Mouse (Mus musculus): Measurements from ENCODE around the gene Vmn1r58. TPM values are rescaled to one million over a fixed set of nuclear protein-coding genes. Genes with fewer than 3 reads are reported as not detected.
"Not testable (repeated sequence)": the region's sequence is repeated elsewhere in the genome, so short reads cannot be mapped to it uniquely, and the experiment has no call there.

Vmn1r58 gene
- not detected in 2 replicates for polyA plus RNA-seq (2015; fragmentation: Nextera tagmentation; extraction: Ambion mirVana)

DNA sequence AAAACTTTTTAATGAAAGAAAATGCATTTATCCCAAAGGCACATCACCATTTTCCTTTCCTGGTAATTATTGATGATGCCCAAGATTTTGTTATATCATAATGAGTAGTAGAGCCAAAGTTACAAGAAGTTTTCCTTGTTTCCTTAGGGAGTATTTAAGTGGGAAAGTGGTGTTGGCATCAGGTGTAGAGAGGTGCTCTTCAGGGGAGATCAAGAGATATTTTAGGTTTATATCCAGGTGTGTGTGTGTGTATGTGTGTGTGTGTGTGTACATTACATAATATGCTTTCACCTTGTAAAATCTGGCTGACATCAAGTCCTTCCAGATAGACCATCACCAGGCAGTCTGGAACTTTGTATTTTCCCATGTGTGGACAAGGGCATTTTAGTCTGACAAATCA is at the start of gene Vmn1r58:
Gene Vmn1r58 (minus strand): TSS at position 101 of the 400 bp plus-strand sequence.
- H3K9ac ChIP-seq (replicated peaks; ENCODE audit: low read depth); H3K27me3 ChIP-seq (replicated peaks; ENCODE audit: insufficient read depth, low read length); ATAC-seq: not testable (repeated sequence)

DNA sequence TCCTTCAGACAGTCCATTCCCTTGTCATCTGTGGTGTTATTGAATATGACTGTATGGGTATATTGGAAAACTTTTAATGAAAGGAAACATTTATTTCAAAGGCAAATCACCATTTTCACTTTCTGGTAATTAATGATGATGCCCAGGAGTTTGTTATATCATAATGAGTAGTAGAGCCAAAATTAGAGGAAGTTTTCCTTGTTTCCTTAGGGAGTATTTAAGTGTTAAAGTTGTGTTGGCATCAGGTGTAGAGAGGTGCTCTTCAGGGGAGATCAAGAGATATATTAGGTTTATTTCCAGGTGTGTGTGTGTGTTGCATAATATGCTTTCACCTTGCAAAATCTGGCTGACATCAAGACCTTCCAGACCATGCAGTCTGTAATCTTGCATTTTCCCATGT is 43.5 kb upstream of the Vmn1r58 start, which contains the start of gene Vmn1r59:
Gene Vmn1r59 (minus strand): TSS at position 101 of the 400 bp plus-strand sequence.
- no peak within 1 kb of the TSS for H3K9ac ChIP-seq (replicated peaks; ENCODE audit: low read depth)
- no peak within 1 kb of the TSS for H3K4me2 ChIP-seq (replicated peaks; ENCODE audit: low read depth, low read length)
- H3K36me3 ChIP-seq (ENCODE audit: insufficient read depth, low read length), result no peaks in the 10 kb centered on the region
- no peaks in the 10 kb centered on the region for H3K9me3 ChIP-seq (ENCODE audit: low read length)
- no peak within 1 kb of the TSS for H3K4me3 ChIP-seq (ENCODE audit: low read depth, low read length)
- TF ChIP-seq CTCF (IDR thresholded peaks at IDR 0.05) (no peak), EP300 (IDR thresholded peaks at IDR 0.05) (no peak)
- no peak for ATAC-seq
- H3K27ac ChIP-seq (ENCODE audit: low read length), result no peak within 1 kb of the TSS
- no peaks in the 10 kb centered on the region for H3K27me3 ChIP-seq (replicated peaks; ENCODE audit: insufficient read depth, low read length)
- no peaks in the 10 kb centered on the region for H3K4me1 ChIP-seq (ENCODE audit: insufficient read depth, low read depth, low read length)
- no peak for DNase-seq (ENCODE audit: low spot score)

More for the DNA sequence above, at the start of gene Vmn1r58:
- not testable (repeated sequence) for H3K4me3 ChIP-seq (ENCODE audit: low read depth, low read length); H3K27ac ChIP-seq (ENCODE audit: low read length); H3K9me3 ChIP-seq (ENCODE audit: low read length); H3K4me1 ChIP-seq (ENCODE audit: insufficient read depth, low read depth, low read length); H3K36me3 ChIP-seq (ENCODE audit: insufficient read depth, low read length); DNase-seq (ENCODE audit: low spot score); H3K4me2 ChIP-seq (replicated peaks; ENCODE audit: low read depth, low read length)

GRCm38 (mm10) chr7:5454011-5454410 is 40.8 kb upstream of the Vmn1r58 start:
- not testable (repeated sequence) for H3K9me3 ChIP-seq (ENCODE audit: low read length); H3K9ac ChIP-seq (replicated peaks; ENCODE audit: low read depth); H3K4me2 ChIP-seq (replicated peaks; ENCODE audit: low read depth, low read length); ATAC-seq; H3K36me3 ChIP-seq (ENCODE audit: insufficient read depth, low read length); H3K4me1 ChIP-seq (ENCODE audit: insufficient read depth, low read depth, low read length); H3K4me3 ChIP-seq (ENCODE audit: low read depth, low read length); H3K27me3 ChIP-seq (replicated peaks; ENCODE audit: insufficient read depth, low read length); DNase-seq (ENCODE audit: low spot score); H3K27ac ChIP-seq (ENCODE audit: low read length)
- 65% methylated on average over 3 of the region's 3 CpGs for WGBS

DNA sequence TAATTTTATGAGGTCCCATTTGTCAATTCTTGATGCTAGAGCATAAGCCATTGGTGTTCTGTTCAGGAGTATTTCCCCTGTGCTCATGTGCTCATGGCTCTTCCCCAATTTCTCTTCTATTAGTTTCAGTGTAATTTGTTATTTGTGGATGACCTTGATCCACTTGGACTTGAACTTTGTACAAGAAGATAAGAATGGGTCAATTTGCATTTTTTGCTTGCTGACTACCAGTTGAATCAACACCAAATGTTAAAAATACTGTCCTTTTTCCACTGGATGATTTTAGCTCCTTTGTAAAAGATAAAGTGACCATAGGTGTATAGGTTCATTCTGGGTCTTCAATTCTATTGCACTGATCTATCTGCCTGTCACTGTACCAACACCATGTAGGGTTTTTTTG is 35.4 kb upstream of the Vmn1r58 start:
- Histone ChIP-seq H3K4me2 (replicated peaks; ENCODE audit: low read depth, low read length) (no peak overlapping the region), H3K27me3 (replicated peaks; ENCODE audit: insufficient read depth, low read length) (no peaks in the 10 kb centered on the region), H3K4me1 (ENCODE audit: insufficient read depth, low read depth, low read length) (no peaks in the 10 kb centered on the region), H3K36me3 (ENCODE audit: insufficient read depth, low read length) (no peaks in the 10 kb centered on the region), H3K4me3 (ENCODE audit: low read depth, low read length) (no peak overlapping the region), H3K9me3 (ENCODE audit: low read length) (no peaks in the 10 kb centered on the region), H3K27ac (ENCODE audit: low read length) (no peak overlapping the region), H3K9ac (replicated peaks; ENCODE audit: low read depth) (no peak overlapping the region)
- DNase-seq (ENCODE audit: low spot score), result no peak
- TF ChIP-seq CTCF (IDR thresholded peaks at IDR 0.05) (no peak), EP300 (IDR thresholded peaks at IDR 0.05) (no peak)
- ATAC-seq, result no peak

- 15% methylated on average over 2 of the region's 2 CpGs for WGBS
These were observed 7.0 kb downstream of the Vmn1r58 start for GRCm38 (mm10) chr7:5406201-5406600.

DNA sequence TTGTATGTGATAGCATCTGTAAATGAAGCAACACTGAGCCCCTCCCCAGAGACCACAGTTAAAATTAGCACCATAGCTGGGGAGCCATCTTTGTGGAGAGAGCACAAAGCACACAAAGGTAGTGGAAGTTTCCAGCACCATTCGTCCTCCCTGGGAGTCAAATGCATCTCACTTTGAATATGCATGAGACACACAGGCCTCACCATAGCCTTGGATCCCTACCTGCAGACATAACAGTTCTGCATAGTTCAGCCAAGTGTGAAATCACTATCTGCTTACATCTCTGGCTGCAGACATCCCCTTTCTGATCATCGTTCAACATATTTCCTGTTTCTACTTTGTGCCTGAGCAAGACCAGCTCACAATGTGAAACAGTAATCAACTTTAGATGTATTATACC is 46.5 kb downstream of the Vmn1r58 start:
- no peak overlapping the region for H3K27ac ChIP-seq (ENCODE audit: low read length)
- 75% methylated on average over 2 of the region's 2 CpGs for WGBS
- H3K27me3 ChIP-seq (replicated peaks; ENCODE audit: insufficient read depth, low read length), result no peaks in the 10 kb centered on the region
- H3K4me1 ChIP-seq (ENCODE audit: insufficient read depth, low read depth, low read length), result no peaks in the 10 kb centered on the region
- no peaks in the 10 kb centered on the region for H3K36me3 ChIP-seq (ENCODE audit: insufficient read depth, low read length)
- H3K9ac ChIP-seq (replicated peaks; ENCODE audit: low read depth), result no peak overlapping the region
- no peaks in the 10 kb centered on the region for H3K9me3 ChIP-seq (ENCODE audit: low read length)
- H3K4me3 ChIP-seq (ENCODE audit: low read depth, low read length), result no peak overlapping the region
- DNase-seq (ENCODE audit: low spot score) (no peak), ATAC-seq (no peak)
- no peak overlapping the region for H3K4me2 ChIP-seq (replicated peaks; ENCODE audit: low read depth, low read length)
- no peak for TF ChIP-seq CTCF (IDR thresholded peaks at IDR 0.05)
- no peak for TF ChIP-seq EP300 (IDR thresholded peaks at IDR 0.05)

More at GRCm38 (mm10) chr7:5406201-5406600, 7.0 kb downstream of the Vmn1r58 start:
- H3K9ac ChIP-seq (replicated peaks; ENCODE audit: low read depth), result no peak overlapping the region
- no peak for DNase-seq (ENCODE audit: low spot score)
- no peaks in the 10 kb centered on the region for H3K9me3 ChIP-seq (ENCODE audit: low read length)
- no peak overlapping the region for H3K27ac ChIP-seq (ENCODE audit: low read length)
- H3K4me3 ChIP-seq (ENCODE audit: low read depth, low read length), result no peak overlapping the region
- no peak overlapping the region for H3K4me2 ChIP-seq (replicated peaks; ENCODE audit: low read depth, low read length)
- TF ChIP-seq CTCF (IDR thresholded peaks at IDR 0.05) (no peak), EP300 (IDR thresholded peaks at IDR 0.05) (no peak)
- no peaks in the 10 kb centered on the region for H3K36me3 ChIP-seq (ENCODE audit: insufficient read depth, low read length)
- ATAC-seq, result no peak
- no peaks in the 10 kb centered on the region for H3K27me3 ChIP-seq (replicated peaks; ENCODE audit: insufficient read depth, low read length)
- H3K4me1 ChIP-seq (ENCODE audit: insufficient read depth, low read depth, low read length), result no peaks in the 10 kb centered on the region

- no peak overlapping the region for H3K4me2 ChIP-seq (replicated peaks; ENCODE audit: low read depth, low read length)
- no peak for ATAC-seq
- H3K4me3 ChIP-seq (ENCODE audit: low read depth, low read length), result no peak overlapping the region
- no peak overlapping the region for H3K27ac ChIP-seq (ENCODE audit: low read length)
- H3K9me3 ChIP-seq (ENCODE audit: low read length), result no peaks in the 10 kb centered on the region
- TF ChIP-seq CTCF (IDR thresholded peaks at IDR 0.05) (no peak), EP300 (IDR thresholded peaks at IDR 0.05) (no peak)
- no peaks in the 10 kb centered on the region for H3K27me3 ChIP-seq (replicated peaks; ENCODE audit: insufficient read depth, low read length)
- H3K9ac ChIP-seq (replicated peaks; ENCODE audit: low read depth), result no peak overlapping the region
- no peaks in the 10 kb centered on the region for H3K4me1 ChIP-seq (ENCODE audit: insufficient read depth, low read depth, low read length)
- no peaks in the 10 kb centered on the region for H3K36me3 ChIP-seq (ENCODE audit: insufficient read depth, low read length)
- WGBS, result 89% methylated on average over 5 of the region's 5 CpGs
- no peak for DNase-seq (ENCODE audit: low spot score)
These were observed 49.6 kb downstream of the Vmn1r58 start for GRCm38 (mm10) chr7:5363599-5363998.

Other genes starting within 250 kb of the Vmn1r58 start
- not detected in 2 replicates for gene Vmn1r56, start 216.6 kb downstream of the Vmn1r58 start, polyA plus RNA-seq (2015; fragmentation: Nextera tagmentation; extraction: Ambion mirVana)
- gene Vmn1r57, start 194.9 kb downstream of the Vmn1r58 start, polyA plus RNA-seq (2015; fragmentation: Nextera tagmentation; extraction: Ambion mirVana), result not detected in 2 replicates
- gene Gm5065, start 62.9 kb downstream of the Vmn1r58 start, polyA plus RNA-seq (2015; fragmentation: Nextera tagmentation; extraction: Ambion mirVana), result not detected in 2 replicates
- not detected in 2 replicates for gene Nlrp2, start 62.4 kb downstream of the Vmn1r58 start, polyA plus RNA-seq (2015; fragmentation: Nextera tagmentation; extraction: Ambion mirVana)
- not detected in 2 replicates for gene Vmn1r59, start 43.4 kb upstream of the Vmn1r58 start, polyA plus RNA-seq (2015; fragmentation: Nextera tagmentation; extraction: Ambion mirVana)
- gene Vmn2r28, start 80.6 kb upstream of the Vmn1r58 start, polyA plus RNA-seq (2015; fragmentation: Nextera tagmentation; extraction: Ambion mirVana), result not detected in 2 replicates
- gene Vmn1r60, start 133.9 kb upstream of the Vmn1r58 start, polyA plus RNA-seq (2015; fragmentation: Nextera tagmentation; extraction: Ambion mirVana), result not detected in 2 replicates
- gene Vmn1r61, start 199.9 kb upstream of the Vmn1r58 start, polyA plus RNA-seq (2015; fragmentation: Nextera tagmentation; extraction: Ambion mirVana), result not detected in 2 replicates